Mouse (Mus musculus) frontal cortex, postnatal 10 days (tissue): Measurements from ENCODE around the gene Lgr5.

Experiments
- DNase-seq, 2 experiments: peaks; one replicate each; pipeline ENCODE4 v3.0.0; 2022; ENCODE audit warnings: low spot score in 2 of 2, mixed read lengths in 1 of 2

Gene Lgr5

DNA sequence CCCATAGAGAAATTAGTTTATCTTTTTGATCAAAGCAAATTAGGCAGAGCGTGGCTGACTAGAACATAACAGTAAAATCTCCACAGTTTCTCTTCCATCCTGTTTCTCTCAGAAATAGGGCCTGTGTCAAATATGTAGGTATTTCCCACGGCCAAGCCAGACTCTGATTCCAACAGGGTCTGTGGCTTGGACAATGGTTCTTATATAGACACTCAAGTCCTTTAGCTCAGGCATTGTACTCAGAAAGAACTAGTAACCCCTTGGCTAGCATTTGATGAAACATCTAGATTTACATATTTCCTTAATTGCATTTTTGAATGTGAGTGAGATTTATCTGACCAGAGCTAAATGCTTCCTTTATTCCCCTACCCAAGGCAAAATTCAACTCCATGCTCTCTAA is 17.0 kb downstream of the Lgr5 start:
- no peak for DNase-seq

DNA sequence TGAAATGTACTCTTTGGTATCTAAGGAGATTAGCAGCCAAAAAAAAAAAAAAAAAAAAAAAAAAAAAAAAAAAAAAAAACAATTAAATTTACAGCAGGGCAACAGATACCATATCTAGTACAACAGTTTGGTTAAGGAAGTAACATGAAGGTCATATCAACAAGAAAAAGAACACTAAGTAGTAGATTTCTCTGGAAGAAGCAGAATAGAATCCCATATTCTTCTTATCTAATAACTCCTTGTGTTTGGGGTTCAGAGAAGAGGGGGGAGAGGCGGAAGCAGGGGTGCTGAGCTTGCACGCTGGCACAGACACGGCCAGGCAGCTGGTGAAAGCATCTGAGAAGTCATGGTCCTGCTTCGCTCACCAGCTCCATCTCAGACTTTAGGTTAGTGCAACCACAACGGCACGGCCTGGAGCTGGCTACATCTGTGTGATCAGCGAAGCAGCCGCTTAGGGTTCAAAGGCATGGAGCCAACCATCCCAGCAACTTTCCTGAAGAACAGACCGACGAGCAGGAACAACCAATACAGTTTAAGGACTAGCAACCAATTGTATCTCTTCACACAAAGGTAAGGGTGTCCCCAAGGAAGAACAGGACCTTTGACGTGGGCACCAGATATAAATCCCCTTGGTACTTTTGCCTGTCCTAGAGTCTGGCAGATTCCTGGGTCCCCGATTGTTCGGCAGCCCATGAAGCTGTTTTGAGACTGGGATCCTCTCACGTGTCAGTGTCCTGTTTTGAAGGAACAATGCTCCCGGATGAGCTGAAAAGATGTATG is 17.7 kb downstream of the Lgr5 start, which contains the start of gene A930009A15Rik:
Gene A930009A15Rik (plus strand): TSS at position 275 of the 780 bp plus-strand sequence.
- no peak for DNase-seq

GRCm38 (mm10) chr10:115563961-115564360 is 23.6 kb downstream of the Lgr5 start:
- no peak for DNase-seq

GRCm38 (mm10) chr10:115562911-115563686 is 24.5 kb downstream of the Lgr5 start:
- no peak for DNase-seq

DNA sequence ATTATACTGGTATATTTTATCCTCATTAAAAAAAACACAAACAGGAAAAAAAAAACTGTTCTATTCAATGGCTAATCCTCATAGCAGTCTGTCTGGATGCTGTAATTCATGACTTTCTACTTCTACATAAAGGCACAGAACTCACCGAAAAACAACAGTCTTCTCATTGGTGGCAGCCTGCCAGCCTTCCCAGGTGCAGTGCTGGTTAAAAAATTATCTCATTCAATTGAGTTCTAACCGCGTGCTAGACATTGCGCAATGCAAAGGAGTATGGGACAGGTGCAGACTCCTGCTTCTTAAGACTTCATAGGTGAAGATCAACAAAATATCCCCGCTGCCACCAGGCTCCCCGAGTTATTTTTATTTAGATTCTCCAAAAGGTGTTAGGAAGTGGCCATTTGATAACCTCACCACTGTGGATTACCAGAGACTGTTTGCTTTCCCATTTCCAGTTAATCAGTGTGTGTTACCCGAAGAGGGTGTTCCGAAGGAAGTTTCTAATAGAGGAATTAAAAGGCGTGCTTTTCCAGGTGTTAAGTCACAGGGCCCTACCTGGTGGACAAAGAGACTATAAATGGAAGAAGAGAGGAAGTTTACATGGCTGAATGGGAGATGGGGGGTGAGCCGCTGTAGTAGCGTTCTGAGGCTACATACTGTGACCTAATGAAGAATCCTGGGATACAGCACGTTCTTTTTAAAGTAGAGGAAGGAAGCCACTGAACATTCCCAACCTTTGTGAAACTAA is 26.3 kb downstream of the Lgr5 start:
- DNase-seq: no peak

GRCm38 (mm10) chr10:115556738-115557242 is 30.8 kb downstream of the Lgr5 start:
- DNase-seq: no peak

- DNase-seq: no peak
Measured at GRCm38 (mm10) chr10:115555191-115555765, 32.3 kb downstream of the Lgr5 start.

- no peak for DNase-seq
Measured at GRCm38 (mm10) chr10:115553352-115554113, 34.0 kb downstream of the Lgr5 start.

- DNase-seq: no peak
Measured at GRCm38 (mm10) chr10:115551069-115551468, 36.5 kb downstream of the Lgr5 start.

DNA sequence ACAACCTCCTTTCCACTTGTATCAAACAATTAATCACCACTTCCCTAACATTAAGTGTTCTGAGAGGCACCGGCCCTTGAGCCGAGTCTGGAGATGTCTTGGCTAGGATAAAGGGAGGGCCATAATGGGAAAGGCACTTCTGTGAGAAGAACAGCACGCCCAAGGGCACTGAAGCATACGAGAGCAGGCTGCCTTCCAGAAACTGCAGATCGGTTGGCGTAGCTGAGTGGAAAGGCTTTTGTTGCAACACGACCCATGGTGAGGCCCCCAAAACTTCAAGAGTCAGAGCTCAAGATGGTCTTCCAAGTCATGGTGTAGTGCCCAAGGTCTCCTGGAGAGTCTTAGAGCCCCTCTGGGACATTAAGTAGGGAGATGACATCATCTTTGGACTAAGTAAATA is 37.3 kb downstream of the Lgr5 start:
- DNase-seq: no peak

- DNase-seq: no peak
Measured at GRCm38 (mm10) chr10:115542917-115543316, 44.7 kb downstream of the Lgr5 start.

GRCm38 (mm10) chr10:115530746-115531145 is 56.8 kb downstream of the Lgr5 start:
- DNase-seq: no peak

DNA sequence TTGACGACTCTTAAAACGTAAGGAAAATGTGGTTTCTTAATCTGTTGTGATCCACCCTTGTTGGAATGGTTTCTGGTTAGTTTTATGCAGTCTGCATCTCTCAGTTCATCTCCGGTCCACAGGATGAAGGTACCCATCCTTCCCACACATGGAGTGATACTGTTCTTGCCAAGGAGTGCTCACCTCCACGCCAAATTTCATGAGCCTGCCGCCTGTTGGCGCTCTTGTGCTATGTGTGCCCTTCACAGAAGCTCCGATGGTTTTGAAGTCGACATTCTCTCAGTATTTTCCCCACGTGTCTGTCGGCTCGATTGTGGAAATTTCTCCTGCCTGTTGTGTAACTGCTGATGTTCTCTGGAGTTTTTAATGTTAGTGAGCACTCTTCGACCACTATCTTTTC is 57.8 kb downstream of the Lgr5 start:
- no peak for DNase-seq

GRCm38 (mm10) chr10:115528892-115529291 is 58.7 kb downstream of the Lgr5 start:
- no peak for DNase-seq

DNA sequence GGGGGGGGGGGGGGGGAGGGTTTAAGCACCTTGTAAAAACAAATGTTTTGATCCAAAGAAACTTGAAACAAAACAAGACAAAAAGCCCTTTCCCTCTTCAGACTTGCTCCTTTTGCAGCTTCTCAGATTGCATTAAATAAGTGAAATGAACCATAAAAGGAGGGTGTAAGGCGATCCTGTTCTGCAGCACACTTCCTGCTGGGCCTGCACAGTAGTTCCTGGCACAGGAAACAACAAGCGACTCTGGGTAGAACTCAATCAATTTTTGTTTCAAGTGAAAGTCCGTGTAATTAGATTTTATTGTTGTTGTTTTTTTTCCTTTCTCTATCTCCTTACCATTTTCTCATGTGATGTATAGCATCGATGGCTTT is 66.5 kb downstream of the Lgr5 start:
- DNase-seq: no peak

- no peak for DNase-seq
Measured at GRCm38 (mm10) chr10:115520200-115521080, 67.1 kb downstream of the Lgr5 start.

GRCm38 (mm10) chr10:115518845-115519244 is 68.7 kb downstream of the Lgr5 start:
- no peak for DNase-seq

GRCm38 (mm10) chr10:115515503-115515902 is 72.1 kb downstream of the Lgr5 start:
- DNase-seq: no peak

DNA sequence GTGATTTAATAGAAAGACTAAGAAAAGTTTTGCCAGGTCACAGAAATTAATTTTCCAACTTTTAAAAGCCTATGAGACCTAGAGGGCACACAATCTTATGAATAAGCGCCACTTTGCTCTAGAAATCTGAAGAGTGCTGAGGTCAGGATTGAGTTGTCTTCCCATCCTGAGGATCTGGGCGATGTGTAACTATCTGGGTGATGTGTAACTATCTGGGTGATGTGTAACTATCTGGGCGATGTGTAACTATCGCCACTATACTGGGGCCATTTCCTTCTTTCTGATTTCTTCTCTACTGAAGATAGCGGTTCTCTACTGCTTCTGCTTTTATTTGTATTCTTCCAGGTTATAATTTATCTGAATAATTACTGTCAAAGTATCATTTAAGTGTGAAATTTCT is 76.6 kb downstream of the Lgr5 start:
- no peak for DNase-seq

DNA sequence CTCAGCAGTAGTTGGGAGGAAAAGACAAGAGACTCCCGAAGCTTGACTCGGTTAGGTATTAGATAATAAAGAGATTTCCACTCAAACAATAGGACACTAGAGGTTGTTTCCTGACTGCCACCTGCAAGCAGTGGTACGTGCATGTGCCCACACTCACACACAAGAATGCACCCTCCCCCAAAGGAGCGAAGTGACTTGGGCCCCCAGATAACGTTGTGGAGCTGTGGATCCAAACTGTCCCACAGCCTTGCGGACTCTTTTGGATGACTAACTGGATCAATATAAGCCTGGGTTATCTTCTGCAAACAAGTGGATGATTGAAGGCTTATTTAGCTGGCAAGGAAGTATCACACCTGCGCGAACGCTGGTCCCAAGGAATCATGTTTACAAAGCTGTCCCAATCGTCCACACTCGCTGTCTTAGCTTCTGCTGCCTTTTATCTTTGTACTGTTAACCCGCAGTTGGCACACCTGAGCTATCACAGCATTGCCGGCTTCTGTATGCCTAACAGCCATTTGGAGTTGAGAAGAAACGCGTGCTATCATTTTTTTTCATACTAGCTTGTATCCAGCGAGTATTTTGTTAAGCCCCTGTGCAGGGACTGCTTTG is 81.8 kb downstream of the Lgr5 start:
- DNase-seq: no peak
